Mouse (Mus musculus) kidney, adult 2 months (tissue): ENCODE data around the gene Slc36a2.

Source experiments
- CTCF ChIP-seq: fragments of 200-500 bp; conservative IDR thresholded peaks from 2 replicates; pipeline ENCODE4 v1.5.1; 2011; ENCODE audit warnings: low read depth, mild to moderate bottlenecking, control low read depth, low read length, moderate library complexity, mixed read lengths; ENCODE audit not compliant: insufficient read depth, insufficient read length
- POLR2A ChIP-seq: fragments of 200-500 bp; IDR thresholded peaks from one replicate; pipeline ENCODE4 v1.6.1; 2011; ENCODE audit warnings: low read depth, low read length, control low read depth

DNA sequence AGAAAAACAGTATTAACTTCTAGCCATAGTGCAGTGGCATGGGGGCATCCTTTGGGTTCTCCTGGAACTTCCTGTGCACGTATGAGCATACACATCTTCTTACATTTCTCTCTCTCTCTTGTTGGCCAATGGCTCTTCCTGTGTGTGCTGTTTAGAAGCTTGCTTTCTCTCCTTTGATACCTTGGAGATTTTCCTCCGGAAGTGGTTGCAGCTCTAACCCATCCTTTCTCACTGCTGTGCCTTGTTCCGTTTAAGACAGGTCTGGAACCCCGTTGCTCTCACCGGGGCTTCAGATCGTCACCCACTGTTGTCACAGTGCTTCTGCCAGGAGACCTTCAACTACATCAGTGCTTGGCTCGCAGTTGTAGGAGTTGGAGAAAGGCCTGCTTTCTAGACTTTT is 36.4 kb upstream of the Slc36a2 start:
- TF ChIP-seq CTCF (no peak), POLR2A (no peak)
